Mouse (Mus musculus) liver, postnatal 0 days (tissue): ENCODE measurements around the gene Slc25a44.

Experiments used
- CTCF ChIP-seq: sonication (generic); IDR thresholded peaks from 2 replicates; pipeline ENCODE4 v1.5.1; 2016; ENCODE audit warnings: antibody characterized with exemption, low read depth
- EP300 ChIP-seq: IDR thresholded peaks from 2 replicates; pipeline ENCODE4 v1.6.1; 2016; ENCODE audit warnings: antibody characterized with exemption, low read depth, mild to moderate bottlenecking

DNA sequence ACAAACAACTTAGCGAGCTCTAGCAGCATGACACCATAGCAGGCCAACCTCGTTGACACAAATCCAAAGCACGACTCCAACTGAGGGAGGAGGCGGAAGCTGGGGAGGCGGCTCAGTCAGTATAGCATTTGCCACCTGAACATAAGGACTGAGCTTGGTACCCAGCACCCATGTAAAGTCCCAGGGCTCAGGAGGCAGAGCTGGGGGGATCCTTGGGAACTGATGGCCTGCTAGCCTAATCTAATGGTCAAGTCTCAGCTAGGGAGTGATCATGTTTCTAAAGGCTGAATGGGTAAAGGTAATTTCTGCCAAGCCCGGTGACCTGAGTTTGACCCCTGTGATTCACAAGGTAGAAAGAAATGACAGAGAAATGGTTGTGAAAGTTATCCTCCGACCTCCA, 17.4 kb downstream of the Slc25a44 start:
- TF ChIP-seq CTCF (no peak), EP300 (no peak)
